Mouse (Mus musculus): Measurements from ENCODE around the gene Pkig. TPM values are rescaled to one million over a fixed set of nuclear protein-coding genes. Genes with fewer than 3 reads are reported as not detected.

Pkig gene
- polyA plus RNA-seq, 1 experiment: 57.4 TPM

- DNase-seq: no peak
- WGBS: 90% methylated on average over 11 of the region's 11 CpGs
- 0 out of 2 replicates have a peak, but pooled peaks cover 6% of the 10 kb centered on the region for H3K4me1 ChIP-seq (ENCODE audit: control insufficient read depth, insufficient read depth, low read length)
- H3K27me3 ChIP-seq (ENCODE audit: control insufficient read depth, insufficient read depth, low read length): no peaks in the 10 kb centered on the region
- no peak overlapping the region for H3K4me3 ChIP-seq (replicated peaks; ENCODE audit: insufficient read depth, low read depth, low read length)
- no peak for TF ChIP-seq CTCF (IDR thresholded peaks at IDR 0.05; ENCODE audit: borderline replicate concordance, insufficient read depth, low read depth, low read length)
- no peak for TF ChIP-seq POLR2A (IDR thresholded peaks at IDR 0.05; ENCODE audit: borderline replicate concordance, insufficient read depth, low read length)
- no peak overlapping the region for H3K27ac ChIP-seq (ENCODE audit: insufficient read depth, low read length)
Measured at GRCm38 (mm10) chr2:163732021-163732420, 73.8 kb downstream of the Pkig start.

DNA sequence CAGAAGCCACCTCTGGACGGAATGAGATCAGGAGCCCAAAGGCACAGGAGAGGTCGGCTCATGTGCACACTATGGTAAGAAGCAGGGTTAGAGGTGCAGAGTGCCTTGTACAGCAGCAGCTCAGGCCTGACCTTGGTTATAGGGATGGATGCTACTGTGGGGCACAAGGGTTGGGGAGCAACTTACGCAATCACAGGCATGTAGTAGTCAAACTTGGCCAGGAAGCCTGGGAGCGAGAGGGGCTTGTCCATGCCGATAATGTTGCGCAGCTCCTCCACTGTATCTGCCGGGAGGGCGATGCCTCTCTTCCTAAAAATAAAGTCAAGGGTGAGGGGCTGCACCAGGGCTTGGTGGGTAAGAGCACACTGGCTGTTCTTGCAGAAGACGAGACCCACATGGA is 77.0 kb downstream of the Pkig start:
- DNase-seq: no peak
- H3K27ac ChIP-seq (ENCODE audit: insufficient read depth, low read length): no peak overlapping the region
- 96% methylated on average over 9 of the region's 9 CpGs for WGBS
- TF ChIP-seq POLR2A (IDR thresholded peaks at IDR 0.05; ENCODE audit: borderline replicate concordance, insufficient read depth, low read length): no peak
- TF ChIP-seq CTCF (IDR thresholded peaks at IDR 0.05; ENCODE audit: borderline replicate concordance, insufficient read depth, low read depth, low read length): no peak
- H3K4me3 ChIP-seq (replicated peaks; ENCODE audit: insufficient read depth, low read depth, low read length): no peak overlapping the region
- H3K4me1 ChIP-seq (ENCODE audit: control insufficient read depth, insufficient read depth, low read length): no peaks in the 10 kb centered on the region
- no peaks in the 10 kb centered on the region for H3K27me3 ChIP-seq (ENCODE audit: control insufficient read depth, insufficient read depth, low read length)

- no peak overlapping the region for H3K27ac ChIP-seq (ENCODE audit: insufficient read depth, low read length)
- no peak for TF ChIP-seq CTCF (IDR thresholded peaks at IDR 0.05; ENCODE audit: borderline replicate concordance, insufficient read depth, low read depth, low read length)
- no peak for DNase-seq
- H3K27me3 ChIP-seq (ENCODE audit: control insufficient read depth, insufficient read depth, low read length): no peaks in the 10 kb centered on the region
- no peak overlapping the region for H3K4me3 ChIP-seq (replicated peaks; ENCODE audit: insufficient read depth, low read depth, low read length)
- no peaks in the 10 kb centered on the region for H3K4me1 ChIP-seq (ENCODE audit: control insufficient read depth, insufficient read depth, low read length)
- 63% methylated on average over 6 of the region's 6 CpGs for WGBS
Measured at GRCm38 (mm10) chr2:163735980-163736379, 77.8 kb downstream of the Pkig start.

- TF ChIP-seq CTCF (IDR thresholded peaks at IDR 0.05; ENCODE audit: borderline replicate concordance, insufficient read depth, low read depth, low read length): no peak
- TF ChIP-seq POLR2A (IDR thresholded peaks at IDR 0.05; ENCODE audit: borderline replicate concordance, insufficient read depth, low read length): no peak
- Histone ChIP-seq H3K4me1 (ENCODE audit: control insufficient read depth, insufficient read depth, low read length) (no peaks in the 10 kb centered on the region), H3K27me3 (ENCODE audit: control insufficient read depth, insufficient read depth, low read length) (no peaks in the 10 kb centered on the region), H3K27ac (ENCODE audit: insufficient read depth, low read length) (no peak overlapping the region), H3K4me3 (replicated peaks; ENCODE audit: insufficient read depth, low read depth, low read length) (no peak overlapping the region)
- 72% methylated on average over 5 of the region's 5 CpGs for WGBS
- DNase-seq: no peak
Measured at GRCm38 (mm10) chr2:163742656-163743055, 84.5 kb downstream of the Pkig start.

DNA sequence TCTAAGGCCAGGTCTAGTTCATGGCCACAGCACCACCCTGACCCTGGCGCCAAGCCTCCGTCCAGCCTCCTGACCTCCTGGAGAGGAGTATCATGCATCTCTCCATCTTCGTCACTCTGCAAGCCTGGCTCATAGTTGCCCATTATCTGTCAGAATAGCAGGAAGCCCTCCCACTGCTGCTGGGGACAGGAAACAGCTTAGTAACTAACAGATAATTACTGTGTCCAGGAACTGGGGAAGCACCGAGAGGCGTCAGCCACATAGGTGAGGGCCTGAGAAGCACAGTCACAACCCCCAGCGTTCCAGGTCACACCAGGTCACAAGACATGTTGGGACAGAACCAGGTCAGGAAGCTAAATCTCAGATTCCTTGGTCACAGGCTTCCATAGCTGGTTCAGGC is 85.2 kb downstream of the Pkig start:
- WGBS: 71% methylated on average over 6 of the region's 6 CpGs
- no peaks in the 10 kb centered on the region for H3K4me1 ChIP-seq (ENCODE audit: control insufficient read depth, insufficient read depth, low read length)
- DNase-seq: no peak
- no peak overlapping the region for H3K4me3 ChIP-seq (replicated peaks; ENCODE audit: insufficient read depth, low read depth, low read length)
- TF ChIP-seq POLR2A (IDR thresholded peaks at IDR 0.05; ENCODE audit: borderline replicate concordance, insufficient read depth, low read length) (no peak), CTCF (IDR thresholded peaks at IDR 0.05; ENCODE audit: borderline replicate concordance, insufficient read depth, low read depth, low read length) (no peak)
- H3K27me3 ChIP-seq (ENCODE audit: control insufficient read depth, insufficient read depth, low read length): no peaks in the 10 kb centered on the region
- H3K27ac ChIP-seq (ENCODE audit: insufficient read depth, low read length): no peak overlapping the region

GRCm38 (mm10) chr2:163744801-163745570 is 86.8 kb downstream of the Pkig start:
- H3K4me1 ChIP-seq (ENCODE audit: control insufficient read depth, insufficient read depth, low read length): no peaks in the 10 kb centered on the region
- H3K4me3 ChIP-seq (replicated peaks; ENCODE audit: insufficient read depth, low read depth, low read length): no peak overlapping the region
- TF ChIP-seq CTCF (IDR thresholded peaks at IDR 0.05; ENCODE audit: borderline replicate concordance, insufficient read depth, low read depth, low read length): no peak
- no peak for TF ChIP-seq POLR2A (IDR thresholded peaks at IDR 0.05; ENCODE audit: borderline replicate concordance, insufficient read depth, low read length)
- 84% methylated on average over 10 of the region's 10 CpGs for WGBS
- H3K27ac ChIP-seq (ENCODE audit: insufficient read depth, low read length): no peak overlapping the region
- DNase-seq: no peak
- H3K27me3 ChIP-seq (ENCODE audit: control insufficient read depth, insufficient read depth, low read length): no peaks in the 10 kb centered on the region

GRCm38 (mm10) chr2:163749647-163750611 is 91.7 kb downstream of the Pkig start, which contains the start of gene Ada:
TSS of gene Ada (minus strand) at chr2:163750239.
- WGBS: 3% methylated on average over 55 of the region's 57 CpGs
- Histone ChIP-seq H3K27ac (ENCODE audit: insufficient read depth, low read length) (no peak within 1 kb of the TSS), H3K4me3 (replicated peaks; ENCODE audit: insufficient read depth, low read depth, low read length) (peak within 1 kb of the TSS; percentile 57), H3K27me3 (ENCODE audit: control insufficient read depth, insufficient read depth, low read length) (no peaks in the 10 kb centered on the region), H3K4me1 (ENCODE audit: control insufficient read depth, insufficient read depth, low read length) (no peaks in the 10 kb centered on the region)
- peak; percentile 18 to 32 for DNase-seq
- TF ChIP-seq CTCF (IDR thresholded peaks at IDR 0.05; ENCODE audit: borderline replicate concordance, insufficient read depth, low read depth, low read length) (no peak), POLR2A (IDR thresholded peaks at IDR 0.05; ENCODE audit: borderline replicate concordance, insufficient read depth, low read length) (no peak)

Data from cerebellum, adult 2 months (tissue).